Mouse (Mus musculus): Measurements from ENCODE around the gene Elovl5. TPM values are rescaled to one million over a fixed set of nuclear protein-coding genes. Genes with fewer than 3 reads are reported as not detected.

Elovl5 gene
- total RNA-seq, 2 experiments from 2014 or later = 5.9 to 9.3 TPM

GRCm38 (mm10) chr9:77953053-77953452 is 35.9 kb downstream of the Elovl5 start:
- no peak for DNase-seq (ENCODE audit: low spot score)

DNA sequence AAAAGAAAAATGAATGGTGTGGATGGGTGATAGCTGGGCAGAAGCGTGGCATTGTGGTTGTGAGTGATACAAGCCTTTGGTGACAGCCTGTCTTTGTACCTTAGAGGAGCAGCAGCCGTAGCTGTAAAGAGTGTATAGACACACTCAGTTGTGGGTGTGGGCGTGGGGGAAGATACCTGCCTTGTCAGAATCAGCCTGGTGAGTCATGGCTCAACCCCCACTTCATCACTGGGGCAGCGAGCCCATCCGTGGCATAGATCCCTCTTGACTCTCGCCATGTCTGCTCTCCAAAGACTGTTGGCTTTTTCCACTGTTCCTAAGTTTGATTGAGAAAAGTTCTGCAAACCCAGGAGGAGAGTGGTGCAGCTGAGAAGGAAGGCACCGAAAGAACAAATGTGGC is 37.3 kb downstream of the Elovl5 start:
- no peak for DNase-seq (ENCODE audit: low spot score)

GRCm38 (mm10) chr9:77954981-77955380 is 37.8 kb downstream of the Elovl5 start:
- DNase-seq (ENCODE audit: low spot score) = no peak

- no peak for DNase-seq (ENCODE audit: low spot score)
These were observed 38.3 kb downstream of the Elovl5 start for GRCm38 (mm10) chr9:77955511-77955910.

DNA sequence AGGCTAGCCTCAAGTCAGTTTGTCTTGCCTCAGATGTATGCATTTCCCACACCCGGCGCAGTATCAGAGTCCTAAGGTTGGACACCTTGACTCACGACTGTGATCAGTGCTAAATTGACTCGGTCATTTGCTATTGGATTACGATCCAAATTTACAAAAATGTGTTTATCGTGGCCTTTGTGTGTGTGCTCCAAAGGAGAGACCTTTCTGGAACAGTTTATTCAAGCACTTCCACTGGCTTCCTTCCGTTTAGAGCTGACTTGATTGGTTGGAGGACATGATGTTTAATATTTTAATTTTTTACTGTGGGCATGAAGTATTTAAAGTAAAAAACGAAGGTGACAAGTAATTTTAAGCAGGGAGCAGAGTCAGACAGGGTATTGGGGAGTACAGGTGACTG is 38.8 kb downstream of the Elovl5 start:
- DNase-seq (ENCODE audit: low spot score) = no peak

- DNase-seq (ENCODE audit: low spot score) = no peak
These were observed 41.2 kb downstream of the Elovl5 start for GRCm38 (mm10) chr9:77958327-77958726.

- DNase-seq (ENCODE audit: low spot score) = no peak
These were observed 42.6 kb downstream of the Elovl5 start for GRCm38 (mm10) chr9:77959759-77960158.

DNA sequence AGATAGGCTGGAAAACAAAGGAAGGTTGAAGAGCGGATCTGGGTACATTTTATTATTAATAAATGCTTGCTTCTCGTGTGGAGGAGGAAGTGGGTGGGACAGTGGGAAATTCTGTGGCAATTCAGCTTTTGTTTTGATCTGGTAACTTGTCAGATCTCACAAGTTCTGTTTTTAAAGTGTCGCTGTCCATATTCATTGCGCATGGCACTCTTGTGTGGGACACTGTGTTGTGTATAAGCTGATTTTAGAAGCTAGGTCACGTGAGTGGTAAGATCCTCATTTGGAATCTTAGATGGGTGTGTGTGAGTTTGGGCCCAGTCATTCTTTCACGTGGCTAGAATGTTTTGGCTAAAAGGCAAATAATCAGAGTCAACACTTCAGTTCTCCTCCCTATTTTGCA is 44.2 kb downstream of the Elovl5 start:
- peak; percentile 5 for DNase-seq (ENCODE audit: low spot score)

- no peak for DNase-seq (ENCODE audit: low spot score)
These were observed 46.9 kb downstream of the Elovl5 start for GRCm38 (mm10) chr9:77964084-77964483.

GRCm38 (mm10) chr9:77965287-77965686 is 48.1 kb downstream of the Elovl5 start:
- DNase-seq (ENCODE audit: low spot score) = no peak

- DNase-seq (ENCODE audit: low spot score) = no peak
These were observed 48.8 kb downstream of the Elovl5 start for GRCm38 (mm10) chr9:77965768-77966552.

DNA sequence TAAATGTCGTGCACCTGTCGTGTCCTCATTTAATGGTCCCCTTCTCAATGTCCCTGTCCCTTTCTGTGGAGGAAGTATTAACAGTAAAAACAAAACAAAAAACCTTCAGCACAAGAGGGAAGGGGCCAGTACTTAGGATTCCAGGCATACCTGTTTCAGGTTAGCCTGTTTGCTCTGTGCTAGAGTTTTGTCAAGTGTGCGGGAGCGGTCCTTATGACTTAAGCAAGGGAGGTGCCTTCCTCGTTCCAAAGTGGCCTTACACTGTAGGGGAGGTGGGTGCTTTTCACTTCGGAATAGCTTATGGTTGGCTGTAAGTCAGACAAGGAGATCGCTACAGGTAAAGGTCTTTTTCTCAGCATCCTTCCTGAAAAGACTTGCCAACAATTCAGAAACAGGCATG is 49.7 kb downstream of the Elovl5 start:
- DNase-seq (ENCODE audit: low spot score) = no peak

DNA sequence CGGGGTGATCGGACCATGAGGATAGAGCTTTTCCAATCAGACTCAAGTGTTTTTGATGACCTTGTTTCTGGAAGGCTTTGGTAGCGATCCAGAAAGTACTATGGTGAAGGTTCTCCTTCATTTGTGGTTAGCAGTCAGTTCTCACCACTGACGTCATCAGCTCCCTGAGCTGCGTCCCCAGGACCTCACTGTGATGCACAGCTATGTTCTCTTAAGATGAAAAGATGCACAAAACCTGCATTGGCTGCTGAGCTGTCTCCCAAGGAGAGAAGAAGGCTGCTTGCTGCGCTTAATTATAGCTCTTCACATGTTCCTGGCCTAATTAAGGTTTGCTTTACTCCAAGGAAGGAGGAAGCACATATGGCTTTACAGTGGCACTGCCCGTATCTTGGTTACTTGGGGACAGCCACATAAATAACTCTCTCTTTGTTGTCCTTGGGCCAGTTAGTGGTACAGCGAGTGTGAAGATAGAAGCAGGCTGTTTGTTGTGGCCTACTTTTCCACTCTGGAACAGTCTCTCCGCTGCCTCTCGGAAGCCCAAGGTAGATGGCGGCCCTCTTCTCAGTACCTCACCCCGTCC is 50.5 kb downstream of the Elovl5 start:
- no peak for DNase-seq (ENCODE audit: low spot score)

GRCm38 (mm10) chr9:77969192-77969953 is 52.2 kb downstream of the Elovl5 start:
- no peak for DNase-seq (ENCODE audit: low spot score)

- no peak for DNase-seq (ENCODE audit: low spot score)
These were observed 61.8 kb downstream of the Elovl5 start for GRCm38 (mm10) chr9:77979000-77979399.

GRCm38 (mm10) chr9:77982616-77983015 is 65.5 kb downstream of the Elovl5 start:
- DNase-seq (ENCODE audit: low spot score) = no peak

DNA sequence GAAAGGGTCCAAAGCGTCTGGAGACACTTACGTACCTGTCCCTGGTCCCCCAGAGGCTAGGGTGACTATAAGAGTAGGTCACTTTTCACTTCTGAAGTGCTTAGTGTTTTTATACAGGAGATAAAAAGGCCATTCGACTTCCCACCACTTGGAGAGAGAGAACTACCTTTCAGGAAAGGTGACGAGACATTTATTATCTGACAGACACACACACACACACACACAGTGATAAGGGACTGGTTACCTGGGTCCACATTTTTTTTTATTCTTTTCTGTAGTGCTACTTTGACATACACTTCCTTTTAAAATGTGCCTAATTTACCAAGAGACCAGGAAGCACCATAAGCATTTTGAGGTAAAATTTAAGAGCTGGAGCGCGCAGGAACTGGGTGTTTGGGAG is 66.4 kb downstream of the Elovl5 start:
- no peak for DNase-seq (ENCODE audit: low spot score)

DNA sequence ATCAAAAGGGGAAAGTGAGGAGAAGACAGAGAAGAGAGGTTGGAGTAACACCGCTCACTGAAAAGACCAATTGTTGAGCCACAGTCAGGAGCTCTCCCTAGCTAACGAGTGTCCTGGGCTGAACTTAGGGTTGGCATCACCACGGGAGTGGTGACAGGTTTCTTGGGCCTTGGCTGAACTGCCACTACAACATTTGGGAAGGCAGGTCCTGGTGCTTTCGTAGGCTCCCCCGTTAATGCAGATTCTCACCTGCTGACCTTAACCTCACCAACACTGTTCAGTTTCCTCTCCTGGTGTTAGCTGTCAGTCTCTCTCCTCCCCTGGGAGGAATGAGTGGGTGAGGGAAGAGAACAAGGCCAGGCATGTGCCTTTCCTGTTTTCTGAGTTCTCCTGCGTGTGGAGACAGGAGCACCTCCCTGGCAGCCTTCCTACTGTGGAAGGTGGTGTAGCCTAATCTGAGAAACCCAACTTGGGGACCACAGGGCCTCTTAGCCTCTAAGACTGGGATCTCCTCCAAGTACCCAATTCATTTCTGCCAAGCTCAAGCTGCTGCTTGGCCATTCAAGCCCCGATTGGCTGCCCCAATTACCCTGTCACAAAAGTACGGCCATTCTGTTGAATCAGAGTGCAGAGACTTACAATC is 69.1 kb downstream of the Elovl5 start:
- DNase-seq (ENCODE audit: low spot score) = no peak

DNA sequence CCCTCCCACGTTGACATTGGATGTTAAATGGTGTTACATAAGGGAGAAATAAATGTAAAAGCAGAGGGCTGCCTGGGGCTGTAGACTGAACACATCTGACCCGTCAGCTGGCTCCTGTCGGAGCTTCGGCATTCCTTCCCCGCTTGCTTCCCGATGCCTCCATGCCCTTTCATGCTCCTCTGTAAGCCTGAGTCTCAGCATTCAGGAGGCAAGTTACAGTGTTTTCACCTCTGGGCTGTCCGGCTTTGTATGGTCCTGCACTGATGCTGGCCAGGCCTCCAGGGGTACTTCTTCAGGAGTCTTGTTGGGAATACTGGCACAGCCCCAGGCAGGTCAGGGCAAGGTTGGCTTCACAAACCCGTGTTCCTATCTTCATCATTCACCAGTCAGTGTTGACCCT is 72.5 kb downstream of the Elovl5 start:
- no peak for DNase-seq (ENCODE audit: low spot score)

DNA sequence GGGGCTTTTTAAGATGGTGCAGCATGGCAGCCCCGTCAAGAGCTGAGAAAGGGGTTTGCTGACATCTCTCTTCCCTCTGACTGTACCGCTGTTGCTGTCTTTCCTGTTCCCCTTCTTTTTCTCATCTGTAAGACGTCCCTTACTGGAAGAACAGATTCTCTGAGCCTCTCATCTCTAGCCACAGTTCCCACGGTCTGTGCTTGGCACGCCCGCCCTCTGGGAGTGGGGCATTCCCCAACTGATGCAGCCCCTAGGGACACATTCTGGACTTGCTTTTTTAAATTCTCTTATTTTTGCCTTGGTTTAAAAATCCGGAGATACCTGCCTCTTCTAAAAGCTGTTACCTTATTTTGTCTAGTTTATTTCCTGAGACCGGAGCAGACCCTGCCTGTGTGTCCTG is 73.1 kb downstream of the Elovl5 start:
- no peak for DNase-seq (ENCODE audit: low spot score)

DNA sequence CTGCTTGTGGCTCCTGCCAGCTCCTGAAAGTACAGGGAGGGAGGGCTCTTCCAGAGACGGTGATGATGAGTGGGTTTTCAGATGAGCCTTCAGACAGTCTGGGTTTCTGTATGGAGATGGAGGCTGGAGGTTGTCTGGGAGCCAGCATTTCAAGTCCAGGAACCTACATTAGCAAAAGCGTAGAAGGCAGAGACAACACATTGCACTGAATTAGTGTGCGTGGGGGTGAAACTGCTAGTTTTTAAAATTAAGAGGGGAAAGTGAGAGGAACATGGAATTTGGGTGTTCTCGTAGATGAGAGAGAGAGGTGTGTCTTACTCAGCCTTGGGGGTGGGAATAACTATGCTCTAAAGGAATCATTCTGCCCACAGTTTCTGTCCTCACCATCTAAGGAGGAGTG is 74.5 kb downstream of the Elovl5 start:
- no peak for DNase-seq (ENCODE audit: low spot score)

GRCm38 (mm10) chr9:77992276-77992675 is 75.1 kb downstream of the Elovl5 start:
- peak; percentile 31 for DNase-seq (ENCODE audit: low spot score)

Data from gastrocnemius, adult 18-20 months (tissue).